Mouse (Mus musculus) urinary bladder, adult 18-20 months (tissue): ENCODE measurements at regions not wholly inside any gene's neighbourhood (a gene's known extent, or its start where the extent isn't known, plus 50 kb on each side); places are given as distances from the start of the nearest gene placed in this dataset.
A peak's percentile ranks its signal among the peaks of the same experiment; 100 is the strongest.

ENCODE experiments used
- DNase-seq, 2 experiments: peaks; one replicate each; pipeline ENCODE4 v3.0.0; 2022; ENCODE audit warnings: low spot score in 2 of 2, mixed read lengths in 2 of 2

DNA sequence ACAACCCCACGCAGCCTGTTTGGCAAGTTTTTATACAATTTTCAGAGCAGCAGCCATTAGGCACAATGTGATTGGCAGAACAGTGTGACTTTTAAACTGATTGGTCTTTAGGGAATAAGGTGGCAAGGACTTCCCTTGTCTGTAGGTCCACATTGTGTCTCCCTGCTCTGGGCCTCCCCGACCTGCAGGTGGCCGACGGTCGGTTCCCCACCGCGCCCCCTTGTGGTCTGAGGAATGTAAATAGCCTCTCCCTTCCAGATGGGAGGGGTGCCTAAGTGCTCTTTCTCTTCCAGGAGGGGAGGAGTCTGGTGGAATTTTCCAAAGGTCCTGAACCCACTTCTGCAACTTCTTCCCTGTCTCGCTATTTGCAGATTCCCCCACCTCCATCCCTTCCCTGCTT lies 52.5 kb upstream of the Prr5 start:
- DNase-seq, result peak in 1 of 2 experiments; percentile 55

DNA sequence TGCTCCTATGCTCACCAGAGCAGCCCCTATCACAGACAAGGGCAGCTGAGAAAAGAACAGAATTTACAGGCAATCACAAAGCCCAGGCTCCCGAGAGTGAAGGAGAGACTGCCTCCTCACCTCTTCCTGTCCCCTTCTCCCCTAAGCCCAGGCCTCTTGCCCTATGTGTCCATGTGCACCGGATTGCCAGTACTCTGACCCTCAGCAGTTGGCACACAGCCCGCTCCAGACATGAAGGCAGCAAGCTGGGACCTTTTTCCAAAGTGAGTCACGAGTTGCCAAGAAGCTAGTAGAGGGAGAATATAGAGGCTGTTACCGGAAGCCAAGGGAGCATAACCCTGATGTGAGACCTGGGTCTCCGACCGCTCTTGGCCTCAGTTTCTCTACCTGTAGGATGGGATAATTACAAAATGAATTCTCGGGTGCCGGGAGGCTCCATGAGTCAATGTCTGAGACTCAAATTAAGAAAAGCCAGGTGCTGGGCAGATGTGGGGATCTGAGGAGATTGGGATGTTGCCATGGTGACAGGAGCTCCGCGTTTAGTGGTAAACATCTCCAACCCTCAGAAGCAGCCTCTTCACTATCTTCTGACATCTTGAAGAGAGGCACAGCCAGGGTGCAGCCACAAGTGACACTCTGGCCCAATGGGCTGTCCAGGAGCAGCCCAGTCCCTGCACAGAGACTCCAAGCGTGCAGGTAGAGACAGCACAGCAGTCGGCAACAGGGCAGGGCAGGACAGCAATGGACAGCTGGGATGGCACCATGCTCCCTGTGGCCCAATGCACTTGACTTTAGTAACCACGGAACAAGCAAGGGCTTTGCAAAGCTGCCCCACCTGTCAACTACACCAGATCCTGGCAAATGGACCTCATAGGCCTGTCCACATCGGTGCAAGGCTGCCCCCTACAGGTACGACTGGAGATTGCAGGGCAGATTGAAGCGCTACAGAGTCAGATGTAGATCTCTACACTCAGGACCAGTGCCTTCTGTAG lies 55.6 kb upstream of the Prr5 start:
- peak; percentile 77 to 92 for DNase-seq

DNA sequence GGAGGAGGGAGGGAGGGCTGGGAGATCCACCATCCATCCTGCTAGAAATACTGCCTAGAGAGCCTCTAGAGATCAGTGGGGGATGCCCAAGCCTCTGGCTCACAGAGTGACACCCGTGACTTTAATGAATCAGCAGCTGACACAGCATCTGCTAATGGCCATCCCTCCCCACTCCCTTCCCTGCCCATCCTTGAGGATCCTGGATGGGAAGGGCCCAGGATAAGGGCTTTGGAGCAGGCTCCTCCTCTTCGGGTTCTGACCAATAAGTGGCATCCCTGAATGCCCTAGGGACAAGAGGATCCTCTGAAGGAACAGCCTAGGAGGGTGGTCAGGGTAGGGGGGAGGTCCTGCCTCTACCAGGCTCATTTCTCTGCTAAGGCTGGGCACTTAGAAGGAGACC lies 55.3 kb upstream of the Rtl6 start:
- DNase-seq, result no peak

DNA sequence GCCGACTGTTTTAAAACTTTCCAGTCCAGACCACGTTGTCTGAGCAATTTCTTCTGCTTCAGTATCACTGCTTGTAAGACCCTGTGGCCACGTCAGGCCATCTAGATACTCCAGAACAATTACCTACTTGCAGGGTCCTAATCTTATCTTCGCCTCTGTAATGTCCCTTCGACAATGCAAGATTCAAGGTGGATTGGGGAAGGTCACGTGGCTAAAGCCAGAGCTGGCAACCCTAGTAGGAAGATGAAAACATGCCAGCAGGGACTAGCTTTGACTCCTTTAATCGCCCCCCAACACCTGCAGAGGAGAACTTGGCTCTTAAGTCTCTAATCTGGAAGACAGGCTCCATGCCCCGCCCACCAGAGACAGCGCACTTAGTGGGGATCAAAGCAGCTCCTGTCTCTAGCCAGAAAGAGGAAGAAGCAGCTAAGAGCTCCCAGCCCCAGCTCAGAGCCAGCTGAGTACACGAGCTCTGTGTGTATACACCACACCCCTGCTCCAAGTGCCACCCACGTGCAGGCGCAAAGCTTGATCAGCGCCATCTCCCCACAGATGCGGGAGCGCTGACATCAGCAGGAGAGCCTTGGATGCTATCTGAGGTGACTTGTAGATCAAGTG lies 52.3 kb upstream of the Rtl6 start:
- peak in 1 of 2 experiments; percentile 20 for DNase-seq

DNA sequence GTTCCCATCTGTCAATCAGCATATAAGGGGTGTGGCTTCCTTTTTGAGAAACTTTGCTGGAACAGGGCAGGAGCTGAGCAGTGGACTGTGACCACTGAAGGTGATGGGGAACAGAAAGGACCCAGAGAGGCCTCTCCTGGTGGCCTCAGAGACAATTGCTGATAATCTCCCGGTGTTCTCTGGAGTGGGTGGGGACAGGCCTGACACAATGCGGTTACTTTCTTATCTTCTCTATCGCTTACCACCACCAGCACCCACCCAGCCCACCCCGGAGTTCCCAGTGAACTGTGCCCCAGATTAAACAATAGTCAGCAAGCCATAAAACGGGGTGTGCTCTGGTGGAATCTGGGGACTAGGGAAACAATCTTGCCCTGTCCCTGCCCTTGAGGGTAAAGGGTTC lies 51.4 kb upstream of the Rtl6 start:
- DNase-seq, result no peak
